Mouse (Mus musculus) midbrain, embryonic 14.5 days (tissue): ENCODE results near the gene Gm9945. TPM values are rescaled to one million over a fixed set of nuclear protein-coding genes. Genes with fewer than 3 reads are reported as not detected.
A peak's percentile ranks its signal among the peaks of the same experiment; 100 is the strongest.

Source experiments
- ATAC-seq: fragments of 200-750 bp; cut with Nextera tagmentation; 2 replicates; pipeline ENCODE4 v1.8.0; 2017; ENCODE audit warnings: moderate number of reproducible peaks, moderate library complexity; ENCODE audit not compliant: low FRiP score, low TSS enrichment
- DNase-seq: peaks from one replicate; pipeline ENCODE4 v3.0.0-alpha.2; 2015
- H3K27ac ChIP-seq: fragments of 300-500 bp; sonication (generic); replicated peaks from 2 replicates; pipeline ENCODE4 v1.5.1; 2014; ENCODE audit warnings: mild to moderate bottlenecking, low read depth, low read length, moderate library complexity
- H3K27me3 ChIP-seq: fragments of 300-500 bp; sonication (generic); 2 replicates; pipeline ENCODE4 v1.6.1; 2014; ENCODE audit warnings: low read length, control low read depth, mixed read lengths; ENCODE audit not compliant: control insufficient read depth, insufficient read depth
- H3K36me3 ChIP-seq: fragments of 300-500 bp; sonication (generic); 2 replicates; pipeline ENCODE4 v1.6.1; 2014; ENCODE audit warnings: low read length, control low read depth; ENCODE audit not compliant: control insufficient read depth, insufficient read depth
- H3K4me1 ChIP-seq: fragments of 300-500 bp; sonication (generic); 2 replicates; pipeline ENCODE4 v1.6.1; 2014; ENCODE audit warnings: mild to moderate bottlenecking, antibody characterized with exemption, low read length, control low read depth; ENCODE audit not compliant: control insufficient read depth, insufficient read depth
- H3K4me2 ChIP-seq: fragments of 300-500 bp; sonication (generic); 2 replicates; pipeline ENCODE4 v1.6.1; 2014; ENCODE audit warnings: mild to moderate bottlenecking, low read length, moderate library complexity
- H3K4me3 ChIP-seq: fragments of 300-500 bp; sonication (generic); replicated peaks from 2 replicates; pipeline ENCODE4 v1.5.1; 2014; ENCODE audit warnings: low read depth, low read length
- H3K9ac ChIP-seq: fragments of 300-500 bp; sonication (generic); replicated peaks from 2 replicates; pipeline ENCODE4 v1.6.1; 2014; ENCODE audit warnings: mild to moderate bottlenecking, low read length, moderate library complexity
- H3K9me3 ChIP-seq: fragments of 300-500 bp; sonication (generic); 2 replicates; pipeline ENCODE4 v1.6.1; 2016; ENCODE audit warnings: low read length, control low read depth, mixed read lengths; ENCODE audit not compliant: control insufficient read depth
- WGBS: fragments of 180-500 bp; shearing (Covaris S2); extraction: QIAGEN DNeasy Blood & Tissue Kit; methylation state at CpG from one replicate; pipeline ENCODE4 v1.1.7; 2014; 5-methylcytosine and 5-hydroxymethylcytosine counted together
- polyA plus RNA-seq: library from polyadenylated mRNA; unstranded; fragments of >200 nt; fragmentation: Nextera tagmentation; extraction: Ambion mirVana; gene quantifications from 2 replicates; pipeline ENCODE4 v1.2.1, GENCODE M21; 2014

The Gm9945 gene
- polyA plus RNA-seq: not detected in 2 replicates

DNA sequence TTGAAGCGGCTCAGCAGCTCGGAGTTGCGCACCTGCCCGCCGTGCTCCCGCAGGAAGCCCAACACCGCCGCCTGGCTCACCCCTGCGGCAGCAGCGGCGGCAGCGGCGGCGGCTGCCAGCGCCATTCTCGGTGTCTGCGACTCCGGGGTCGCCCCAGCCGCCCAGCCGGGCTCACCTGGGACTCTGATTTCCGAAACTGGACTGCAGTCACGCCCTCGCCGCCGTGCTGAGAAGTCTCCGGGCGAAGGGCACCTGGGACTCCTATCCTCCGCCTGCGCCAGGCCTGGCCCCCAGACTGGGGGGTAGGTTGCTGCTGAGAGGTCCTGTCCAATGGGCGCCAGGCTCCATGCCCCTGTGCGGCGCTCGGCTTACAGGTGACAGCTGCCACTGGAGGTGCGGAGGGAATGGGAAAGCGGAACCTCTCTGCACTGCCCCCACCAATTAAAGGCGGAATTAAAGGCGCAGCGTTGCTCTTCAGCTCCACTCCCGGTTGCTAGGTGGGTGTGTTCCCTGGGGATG is at the start of gene Gm9945, which contains the start of gene Sowaha:
Gene Gm9945, plus strand, starts transcription at position 384 of the 519 bp plus-strand sequence.
Gene Sowaha, minus strand, starts transcription at position 492 of the 519 bp plus-strand sequence.
- peaks cover 62% of the 10 kb centered on the region for H3K27me3 ChIP-seq
- 3% methylated on average over 40 of the region's 40 CpGs for WGBS
- ATAC-seq: no peak

DNA sequence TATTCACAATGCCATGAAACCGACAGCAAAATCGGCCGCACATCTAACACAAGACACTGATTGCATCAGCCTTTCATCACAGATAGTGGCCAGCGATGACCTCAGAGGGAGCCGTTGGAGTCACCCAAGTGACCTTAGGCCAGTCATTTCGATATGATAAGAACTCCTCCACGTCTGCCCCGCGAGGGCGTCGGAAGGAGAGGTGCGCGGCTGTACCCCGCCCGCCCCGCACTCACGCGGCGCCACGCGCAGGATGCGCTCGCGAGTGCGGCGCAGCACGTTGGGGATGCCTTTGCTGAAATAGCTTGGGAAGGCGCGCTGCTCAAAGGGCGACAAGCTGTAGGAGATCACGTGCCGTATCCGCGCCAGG is 49.7 kb upstream of the Gm9945 start:
- WGBS: under 1% methylated on average over 34 of the region's 34 CpGs
- DNase-seq: no peak
- peaks cover 11% of the 10 kb centered on the region for H3K4me1 ChIP-seq
- no peaks in the 10 kb centered on the region for H3K9me3 ChIP-seq
- H3K4me2 ChIP-seq: peak overlapping the region; percentile 92
- H3K4me3 ChIP-seq: peak overlapping the region; percentile 97
- H3K9ac ChIP-seq: peak overlapping the region; percentile 89
- H3K27ac ChIP-seq: peak overlapping the region; percentile 80
- H3K27me3 ChIP-seq: no peaks in the 10 kb centered on the region
- peak; percentile 54 for ATAC-seq
- peaks cover 19% of the 10 kb centered on the region for H3K36me3 ChIP-seq

More for the DNA sequence above, at the start of gene Gm9945, which contains the start of gene Sowaha:
- H3K36me3 ChIP-seq: no peaks in the 10 kb centered on the region
- H3K4me3 ChIP-seq: peak within 1 kb of the TSS; percentile 42
- no peak within 1 kb of the TSS for H3K27ac ChIP-seq
- H3K9ac ChIP-seq: peak within 1 kb of the TSS; percentile 34
- H3K4me2 ChIP-seq: peak within 1 kb of the TSS; percentile 66
- peak; percentile 67 for DNase-seq
- peaks cover 15% of the 10 kb centered on the region for H3K4me1 ChIP-seq
- peaks cover 4% of the 10 kb centered on the region; the same call in 1 of the 2 replicates for H3K9me3 ChIP-seq

DNA sequence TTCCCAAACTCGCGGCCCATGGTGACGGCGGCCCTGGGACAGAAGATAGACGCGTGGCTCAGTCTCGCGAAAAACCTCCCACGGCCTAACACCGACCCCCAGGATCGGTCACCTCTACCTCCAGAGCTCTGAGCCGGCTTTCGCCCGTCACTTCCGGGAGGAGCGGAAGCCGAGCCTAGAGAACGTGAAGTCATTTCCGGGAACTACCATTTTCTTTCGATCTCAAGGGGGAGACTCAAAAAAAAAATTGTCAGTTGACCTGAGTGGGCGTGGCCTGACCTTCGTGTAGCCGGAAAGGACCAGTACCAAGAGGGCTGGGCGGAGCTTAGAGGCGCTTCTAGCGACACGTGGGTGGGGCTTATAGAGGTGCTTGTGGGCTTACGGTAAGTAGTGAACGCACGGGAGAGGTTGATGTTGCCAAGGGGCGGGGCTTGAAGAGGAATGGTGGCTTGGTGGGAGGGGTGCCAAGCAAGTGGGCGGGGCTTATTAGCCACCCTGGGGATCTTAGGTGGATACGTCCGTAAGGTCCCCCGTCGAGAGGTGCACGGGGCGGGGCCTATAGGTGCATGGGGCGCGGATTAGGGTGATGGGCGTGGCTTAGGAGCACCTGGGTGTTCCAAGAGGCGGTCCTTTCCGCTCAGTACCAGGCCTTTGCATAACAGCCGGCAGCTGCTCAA is 49.2 kb upstream of the Gm9945 start, which contains the start of the genes Uqcrq and Gdf9:
Gene Uqcrq, minus strand, starts transcription at position 162 of the 677 bp plus-strand sequence.
Gene Gdf9, plus strand, starts transcription at position 354 of the 677 bp plus-strand sequence.
- Histone ChIP-seq H3K4me1 (peaks cover 11% of the 10 kb centered on the region), H3K4me2 (peak within 1 kb of the TSS; percentile 92), H3K9me3 (no peaks in the 10 kb centered on the region), H3K36me3 (peaks cover 19% of the 10 kb centered on the region), H3K4me3 (peak within 1 kb of the TSS; percentile 97), H3K27me3 (no peaks in the 10 kb centered on the region), H3K27ac (peak within 1 kb of the TSS; percentile 80), H3K9ac (peak within 1 kb of the TSS; percentile 89)
- ATAC-seq (peak; percentile 97), DNase-seq (peak; percentile 100)
- WGBS: under 1% methylated on average over 44 of the region's 44 CpGs

DNA sequence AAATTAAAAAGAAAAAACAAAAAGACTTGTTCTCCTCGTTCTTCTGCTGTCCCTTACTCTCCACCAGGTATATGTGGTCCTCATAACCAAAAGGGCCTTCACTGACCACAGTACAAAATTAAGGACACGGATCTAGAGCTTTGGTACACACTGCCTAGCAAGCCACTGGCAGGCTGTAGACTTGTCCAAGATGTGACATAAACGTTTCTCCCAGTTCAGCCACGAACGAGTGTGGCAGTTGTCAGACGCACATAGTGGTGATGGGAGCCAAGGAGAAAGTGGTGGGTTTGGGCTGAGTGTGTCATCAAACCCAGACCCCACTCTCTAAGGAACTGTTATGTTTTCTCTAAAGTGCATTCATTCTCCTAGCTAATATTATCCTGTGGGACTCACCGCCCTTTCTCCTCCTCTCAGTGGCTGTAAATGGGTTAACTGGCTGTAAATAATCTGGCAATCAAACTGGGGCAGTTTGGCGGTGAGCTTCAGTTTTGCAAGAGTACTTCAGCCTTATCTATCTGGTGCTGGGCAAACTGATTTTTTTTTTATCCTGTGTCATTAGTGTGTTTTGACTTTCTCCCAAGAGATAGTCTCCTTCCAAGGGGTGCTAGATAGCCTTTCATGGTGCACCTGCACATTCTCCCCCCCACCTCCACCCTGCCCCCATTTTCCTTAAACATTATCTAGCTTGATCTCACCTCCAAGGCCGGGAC is 48.5 kb upstream of the Gm9945 start:
- Histone ChIP-seq H3K36me3 (peaks cover 18% of the 10 kb centered on the region), H3K4me3 (peak overlapping the region; percentile 97), H3K27me3 (no peaks in the 10 kb centered on the region), H3K9ac (peak overlapping the region; percentile 36), H3K9me3 (no peaks in the 10 kb centered on the region), H3K4me1 (peaks cover 11% of the 10 kb centered on the region), H3K4me2 (peak overlapping the region; percentile 92), H3K27ac (peak overlapping the region; percentile 80)
- WGBS: 20% methylated on average over 9 of the region's 9 CpGs
- DNase-seq (no peak), ATAC-seq (no peak; the same call in 1 of the 2 replicates)

DNA sequence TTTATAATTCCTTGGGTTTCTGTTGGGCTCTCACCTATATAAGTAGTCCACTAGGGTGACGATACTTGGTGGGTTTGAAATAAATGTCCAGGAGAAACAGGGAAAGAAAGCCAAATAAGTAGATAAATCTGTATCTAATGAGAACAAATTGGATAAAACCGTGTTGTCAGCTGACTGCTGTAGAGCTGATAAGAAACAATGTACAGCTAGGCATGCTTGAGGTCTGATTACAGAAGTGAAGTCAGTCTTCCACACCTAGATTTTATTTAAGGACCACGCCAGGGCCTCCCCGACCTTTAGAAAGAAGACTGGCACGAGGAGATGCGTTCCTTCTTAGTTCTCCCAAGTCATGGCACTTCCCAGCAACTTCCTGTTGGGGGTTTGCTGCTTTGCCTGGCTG is 46.9 kb upstream of the Gm9945 start:
- H3K4me2 ChIP-seq: no peak overlapping the region
- H3K4me1 ChIP-seq: peaks cover 11% of the 10 kb centered on the region
- no peaks in the 10 kb centered on the region for H3K9me3 ChIP-seq
- H3K4me3 ChIP-seq: no peak overlapping the region
- H3K27me3 ChIP-seq: no peaks in the 10 kb centered on the region
- 64% methylated on average over 6 of the region's 6 CpGs for WGBS
- no peak overlapping the region for H3K9ac ChIP-seq
- H3K27ac ChIP-seq: no peak overlapping the region
- H3K36me3 ChIP-seq: peaks cover 9% of the 10 kb centered on the region
- DNase-seq (no peak), ATAC-seq (no peak)

DNA sequence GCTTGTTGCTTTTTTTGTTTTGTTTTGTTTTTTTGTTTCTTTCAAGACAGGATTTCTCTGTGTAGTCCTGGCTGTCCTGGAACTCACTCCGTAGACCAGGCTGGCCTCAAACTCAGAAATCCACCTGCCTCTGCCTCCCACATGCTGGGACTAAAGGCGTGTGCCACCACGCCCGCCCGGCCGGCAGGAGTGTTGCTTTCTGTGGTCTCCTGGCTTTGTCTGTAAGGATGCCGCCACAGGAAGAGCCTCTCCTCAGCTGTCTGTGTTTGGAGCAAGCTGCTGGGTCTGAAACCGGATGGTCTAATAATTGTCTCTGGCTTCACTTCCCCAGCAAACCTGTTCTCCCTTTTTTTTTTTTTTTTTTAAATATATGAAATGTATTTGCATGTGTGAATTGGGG is 44.5 kb upstream of the Gm9945 start:
- 93% methylated on average over 8 of the region's 8 CpGs for WGBS

DNA sequence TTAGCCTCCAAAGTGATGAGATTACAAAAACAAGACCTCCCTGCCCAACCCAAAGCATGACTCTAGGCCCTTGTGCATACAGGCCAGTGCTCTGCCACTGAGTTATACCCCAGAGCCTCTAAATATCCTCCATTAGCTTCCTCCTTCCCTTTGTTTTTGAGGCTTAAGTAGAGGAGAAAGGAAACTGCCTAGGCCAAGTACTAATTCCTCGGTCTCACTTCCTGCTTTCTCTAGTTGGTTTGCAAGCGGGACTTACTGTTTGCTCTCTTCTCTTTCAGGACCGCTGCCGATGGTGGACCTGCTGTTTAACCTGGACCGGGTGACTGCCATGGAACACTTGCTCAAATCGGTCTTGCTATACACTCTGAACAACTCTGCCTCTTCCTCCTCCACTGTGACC is 43.6 kb upstream of the Gm9945 start:
- Histone ChIP-seq H3K4me3 (no peak overlapping the region), H3K4me1 (0 out of 2 replicates have a peak, but pooled peaks cover 5% of the 10 kb centered on the region), H3K9me3 (no peaks in the 10 kb centered on the region), H3K9ac (no peak overlapping the region), H3K4me2 (no peak overlapping the region), H3K27ac (no peak overlapping the region), H3K27me3 (no peaks in the 10 kb centered on the region), H3K36me3 (no peaks in the 10 kb centered on the region)
- DNase-seq (no peak), ATAC-seq (no peak)
- 93% methylated on average over 6 of the region's 6 CpGs for WGBS

More for the DNA sequence above, 44.5 kb upstream of the Gm9945 start:
- H3K4me1 ChIP-seq: 0 out of 2 replicates have a peak, but pooled peaks cover 6% of the 10 kb centered on the region
- H3K27me3 ChIP-seq: no peaks in the 10 kb centered on the region
- DNase-seq (no peak), ATAC-seq (no peak)
- no peak overlapping the region for H3K9ac ChIP-seq
- H3K4me3 ChIP-seq: no peak overlapping the region
- H3K4me2 ChIP-seq: no peak overlapping the region
- no peaks in the 10 kb centered on the region for H3K36me3 ChIP-seq
- no peaks in the 10 kb centered on the region for H3K9me3 ChIP-seq
- H3K27ac ChIP-seq: no peak overlapping the region

DNA sequence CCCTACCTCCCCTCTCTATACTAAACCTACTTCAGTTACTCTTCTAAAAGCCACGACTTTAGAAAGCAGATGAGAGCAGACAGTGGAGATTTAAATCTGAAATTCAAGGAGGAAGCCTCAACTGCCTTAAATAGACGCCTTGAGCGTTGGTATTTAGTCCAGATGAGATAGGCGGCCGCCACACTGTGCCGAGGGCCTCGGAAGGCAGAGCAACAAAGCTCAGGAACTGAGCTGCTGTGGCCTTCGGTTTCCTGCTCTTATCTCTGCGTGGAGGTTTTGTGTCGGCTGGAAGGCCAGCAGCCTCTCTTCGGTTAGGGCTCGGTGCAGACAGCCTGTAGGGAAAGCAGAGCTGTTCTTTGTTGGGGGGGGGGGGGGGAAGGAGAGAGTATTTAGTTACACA is 38.0 kb upstream of the Gm9945 start:
- Histone ChIP-seq H3K27me3 (no peaks in the 10 kb centered on the region), H3K27ac (no peak overlapping the region), H3K36me3 (no peaks in the 10 kb centered on the region), H3K4me2 (no peak overlapping the region), H3K9ac (no peak overlapping the region), H3K4me1 (no peaks in the 10 kb centered on the region), H3K9me3 (no peaks in the 10 kb centered on the region), H3K4me3 (no peak overlapping the region)
- no peak for DNase-seq
- WGBS: 59% methylated on average over 12 of the region's 12 CpGs
- ATAC-seq: no peak
